Mouse (Mus musculus) lung, adult 18-20 months (tissue): Measurements from ENCODE around the gene Tubb5.
"Not testable (repeated sequence)": the region's sequence is repeated elsewhere in the genome, so short reads cannot be mapped to it uniquely, and the experiment has no call there.

Source experiments
- DNase-seq, 2 experiments: peaks; one replicate each; pipeline ENCODE4 v3.0.0; 2022; ENCODE audit warnings: mixed read lengths in 2 of 2

Gene Tubb5

GRCm38 (mm10) chr17:35860831-35861197, 22.7 kb upstream of the Tubb5 start:
- no peak for DNase-seq

- no peak for DNase-seq
Measured at GRCm38 (mm10) chr17:35859835-35860234, 21.7 kb upstream of the Tubb5 start.

- DNase-seq = no peak
Measured at GRCm38 (mm10) chr17:35859371-35859770, 21.3 kb upstream of the Tubb5 start.

DNA sequence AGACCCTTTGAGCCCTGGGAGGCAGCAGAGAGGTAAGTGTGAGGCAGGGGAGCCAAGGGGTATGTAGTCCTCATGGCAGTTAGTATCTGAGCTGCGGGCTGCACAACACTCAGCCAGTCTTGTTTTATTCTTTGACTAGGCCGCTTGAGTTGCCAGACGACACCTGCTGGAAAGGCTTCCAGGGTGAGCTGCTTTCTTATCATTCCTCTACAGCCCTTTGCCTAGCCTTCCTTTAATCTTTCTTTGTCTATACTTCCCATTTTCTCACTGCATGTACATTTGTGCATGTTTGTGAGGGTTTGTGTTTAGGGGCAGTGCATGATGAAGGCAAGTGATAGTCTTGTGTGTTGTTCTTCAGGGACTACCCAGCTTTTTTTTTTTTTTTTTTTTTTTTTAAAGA, 12.9 kb upstream of the Tubb5 start:
- DNase-seq = no peak

GRCm38 (mm10) chr17:35848112-35848511, 10.0 kb upstream of the Tubb5 start:
- no peak for DNase-seq

GRCm38 (mm10) chr17:35843514-35843913, 5.4 kb upstream of the Tubb5 start:
- no peak for DNase-seq

DNA sequence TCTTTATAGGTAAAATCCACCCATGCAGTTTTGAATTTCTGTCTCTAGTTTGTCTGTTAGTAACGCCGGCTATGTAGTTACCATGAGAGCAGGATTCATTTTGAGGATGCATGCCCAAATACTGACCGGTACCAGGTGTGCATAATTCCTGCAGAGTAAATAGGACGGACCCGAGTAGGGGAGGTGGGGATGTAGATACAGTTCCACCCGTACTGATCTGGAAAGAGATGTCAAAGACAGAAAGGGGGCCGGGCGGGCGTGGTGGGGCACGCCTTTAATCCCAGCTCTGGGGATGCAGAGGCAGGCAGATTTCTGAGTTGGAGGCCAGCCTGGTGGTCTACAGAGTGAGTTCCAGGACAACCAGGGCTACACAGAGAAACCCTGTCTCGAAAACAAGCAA, 3.9 kb upstream of the Tubb5 start:
- no peak for DNase-seq

DNA sequence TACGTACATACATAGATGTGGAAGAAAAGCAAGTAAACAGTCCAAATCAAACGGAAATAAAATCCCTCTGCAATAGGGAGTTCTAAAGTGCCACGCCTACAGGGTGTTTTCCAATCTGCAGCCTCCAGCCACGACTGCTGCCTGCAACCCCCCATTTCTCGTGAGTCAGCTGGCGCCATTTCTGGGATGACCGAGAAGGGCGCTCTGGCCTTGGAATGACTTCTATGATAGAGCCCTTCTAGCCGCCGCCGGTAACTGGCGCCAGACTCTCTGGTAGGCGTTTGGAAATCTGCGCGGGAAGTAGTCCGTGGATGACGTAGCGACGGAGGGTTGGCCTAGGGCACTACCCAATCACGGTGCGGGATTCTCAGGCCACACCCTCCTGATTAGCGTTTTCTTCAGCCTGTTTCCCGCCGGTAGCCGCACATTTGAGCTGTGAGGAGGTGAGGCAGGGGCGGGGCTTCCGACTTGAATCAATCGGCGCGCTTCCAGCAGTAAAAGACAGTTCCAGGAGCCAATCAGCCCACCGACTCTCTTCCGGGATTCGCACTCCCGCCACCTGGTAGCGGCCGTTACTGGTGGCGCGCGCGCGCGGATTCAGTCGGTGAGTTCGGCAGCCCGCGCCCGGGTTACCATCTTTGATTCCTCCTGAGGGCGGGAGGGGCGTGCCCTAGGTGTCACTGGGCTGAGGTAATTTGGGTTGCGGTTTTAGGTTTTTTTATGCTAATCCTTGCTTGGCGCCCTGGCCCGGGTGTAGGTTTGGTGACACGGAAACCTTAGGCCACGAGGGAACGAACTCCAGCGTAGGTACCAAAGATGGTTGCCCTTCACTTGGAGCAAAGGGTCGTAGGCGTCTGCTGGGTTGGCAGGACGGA, 3.2 kb upstream of the Tubb5 start, which contains the start of gene Mdc1:
Mdc1 (plus strand) TSS at position 440 of the 875 bp plus-strand sequence.
- DNase-seq = peak; percentile 100

DNA sequence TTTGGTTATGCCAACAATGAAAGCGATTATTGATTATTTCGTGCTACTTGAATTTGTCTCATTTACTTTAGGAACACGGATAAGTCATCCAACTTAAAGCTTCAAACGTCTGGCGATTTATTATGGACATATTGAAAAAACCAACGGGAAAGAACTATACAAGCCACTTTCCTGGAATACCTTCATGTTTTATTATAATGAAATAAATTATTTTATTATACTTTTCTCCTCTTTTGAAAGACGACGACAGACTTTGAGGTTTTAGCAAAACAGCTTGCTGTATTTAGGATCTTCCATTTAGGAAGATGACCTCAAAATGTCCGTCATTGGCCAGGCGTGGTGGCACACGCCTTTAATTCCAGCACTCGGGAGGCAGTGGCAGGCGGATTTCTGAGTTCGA, 2.5 kb upstream of the Tubb5 start:
- DNase-seq = no peak

- DNase-seq = not testable (repeated sequence)
Measured at GRCm38 (mm10) chr17:35839002-35839401, 896 bp upstream of the Tubb5 start.

DNA sequence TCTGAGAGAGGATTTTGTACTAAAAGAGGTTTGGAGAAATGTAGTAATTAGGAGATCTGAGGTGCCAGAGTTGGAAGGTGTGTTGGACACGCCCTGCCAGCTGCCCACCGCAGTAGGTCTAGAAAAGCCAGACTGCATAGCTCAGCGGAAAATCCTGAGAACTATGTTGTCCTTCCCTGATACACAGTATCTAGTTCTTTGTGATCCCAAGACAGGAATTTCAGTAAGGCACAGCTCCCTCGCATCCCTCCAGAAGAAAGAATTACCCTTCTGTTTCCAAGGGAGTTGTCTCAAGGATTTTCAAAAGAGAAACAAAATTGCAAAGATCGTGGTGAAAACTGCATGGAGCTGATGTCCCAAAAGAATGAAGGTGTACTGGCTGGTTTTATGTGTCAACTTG, 464 bp upstream of the Tubb5 start:
- DNase-seq = no peak

- peak in 1 of 2 experiments; percentile 72 for DNase-seq
Measured at GRCm38 (mm10) chr17:35837487-35837886, 619 bp downstream of the Tubb5 start.

GRCm38 (mm10) chr17:35836991-35837422, 1.1 kb downstream of the Tubb5 start:
- DNase-seq = peak; percentile 87 to 90

DNA sequence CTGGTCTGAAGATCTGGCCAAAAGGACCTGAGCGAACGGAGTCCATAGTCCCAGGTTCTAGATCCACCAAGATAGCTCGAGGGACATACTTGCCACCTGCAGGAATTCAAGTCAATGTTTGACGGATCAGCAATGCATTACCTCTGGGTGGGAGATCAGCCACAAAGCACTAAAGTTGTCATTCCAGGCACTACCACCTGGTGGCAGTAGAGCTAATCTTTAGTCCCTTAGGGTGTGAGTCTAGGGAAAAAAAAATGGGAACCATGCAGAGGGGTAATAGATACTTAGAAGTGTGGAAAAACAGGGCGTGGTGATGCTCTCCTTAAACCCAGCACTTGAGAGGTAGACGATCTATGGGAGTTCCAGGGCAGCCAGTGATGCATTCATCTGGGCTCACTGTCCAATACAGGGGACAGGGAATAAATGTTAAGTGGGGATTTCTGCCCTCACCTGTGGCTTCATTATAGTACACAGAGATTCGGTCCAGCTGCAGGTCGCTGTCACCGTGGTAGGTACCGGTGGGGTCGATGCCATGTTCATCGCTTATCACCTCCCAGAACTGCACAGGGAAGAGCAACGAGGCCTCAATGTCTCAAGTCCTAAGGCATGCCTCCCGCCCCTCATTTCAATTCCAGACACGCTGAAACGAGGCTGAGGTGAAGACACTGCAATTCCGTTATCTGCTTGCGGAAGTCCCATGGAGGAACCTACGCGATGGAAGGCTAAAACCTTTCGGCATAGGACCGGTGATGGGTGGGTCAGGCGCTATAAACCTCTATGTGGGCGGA, 1.7 kb downstream of the Tubb5 start:
- DNase-seq = peak; percentile 80 to 87

GRCm38 (mm10) chr17:35835424-35836140, 2.5 kb downstream of the Tubb5 start:
- DNase-seq = no peak

DNA sequence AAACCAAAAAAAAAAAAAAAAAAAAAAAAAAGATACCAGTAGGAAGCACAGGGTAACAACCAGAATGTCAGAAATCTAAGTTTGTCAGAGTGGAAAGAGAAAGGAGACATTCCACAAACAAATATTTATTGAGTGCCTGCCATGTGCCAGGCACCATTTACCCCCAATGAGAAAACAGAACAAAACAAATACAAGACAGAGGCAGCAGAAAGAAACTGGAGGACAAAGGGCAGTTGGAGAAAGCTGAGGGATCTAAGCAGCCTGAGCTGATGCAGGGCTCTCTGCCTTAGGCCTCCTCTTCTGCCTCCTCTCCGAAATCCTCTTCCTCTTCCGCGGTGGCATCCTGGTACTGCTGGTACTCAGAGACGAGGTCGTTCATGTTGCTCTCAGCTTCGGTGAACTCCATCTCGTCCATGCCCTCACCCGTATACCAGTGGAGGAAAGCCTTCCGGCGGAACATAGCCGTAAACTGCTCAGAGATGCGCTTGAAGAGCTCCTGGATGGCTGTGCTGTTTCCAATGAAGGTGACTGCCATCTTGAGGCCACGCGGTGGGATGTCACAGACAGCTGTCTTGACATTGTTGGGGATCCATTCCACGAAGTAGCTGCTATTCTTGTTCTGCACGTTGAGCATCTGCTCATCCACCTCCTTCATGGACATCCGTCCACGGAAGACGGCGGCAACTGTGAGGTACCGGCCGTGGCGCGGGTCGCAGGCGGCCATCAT, 3.2 kb downstream of the Tubb5 start:
- DNase-seq = no peak

GRCm38 (mm10) chr17:35833894-35834293, 4.2 kb downstream of the Tubb5 start:
- DNase-seq = no peak

DNA sequence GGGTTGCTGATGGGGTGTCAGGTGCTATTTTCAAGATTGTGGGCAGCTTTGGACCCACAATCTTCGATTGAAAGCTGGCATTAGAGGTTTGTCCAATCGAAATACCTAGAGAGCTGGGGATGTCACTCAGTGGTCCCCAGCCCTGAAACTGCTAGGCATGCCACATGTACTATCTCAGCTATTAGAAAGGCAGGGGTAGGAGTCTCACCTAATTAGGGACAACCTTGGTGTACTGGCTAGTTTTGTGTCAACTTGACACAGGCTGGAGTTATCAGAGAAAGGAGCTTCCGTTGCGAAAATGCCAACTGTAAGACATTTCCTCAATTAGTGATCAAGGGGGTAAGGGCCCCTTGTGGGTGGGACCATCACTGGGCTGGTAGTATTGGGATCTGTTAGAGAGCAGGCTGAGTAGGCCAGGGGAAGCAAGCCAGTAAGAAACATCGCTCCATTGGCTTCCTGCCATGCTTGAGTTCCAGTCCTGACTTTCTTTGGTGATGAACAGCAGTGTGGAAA, 4.8 kb downstream of the Tubb5 start:
- DNase-seq = no peak

- no peak for DNase-seq
Measured at GRCm38 (mm10) chr17:35832400-35833238, 5.5 kb downstream of the Tubb5 start.

DNA sequence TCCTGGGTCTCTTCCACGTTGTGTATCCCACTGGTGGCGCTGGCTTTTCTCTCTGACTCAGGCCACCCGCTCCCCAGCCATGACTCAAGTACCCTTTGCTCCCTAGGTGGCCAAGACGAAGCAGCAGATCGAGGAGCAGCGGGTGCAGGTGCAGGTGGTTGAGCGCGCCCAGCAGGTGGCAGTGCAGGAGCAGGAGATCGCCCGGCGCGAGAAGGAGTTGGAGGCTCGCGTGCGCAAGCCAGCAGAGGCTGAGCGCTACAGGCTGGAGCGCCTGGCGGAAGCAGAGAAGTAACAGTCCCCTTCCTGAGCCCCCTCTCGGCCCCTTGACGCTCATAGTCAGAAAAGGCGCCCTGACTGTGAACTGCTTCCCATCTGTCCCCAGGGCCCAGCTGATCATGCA, 8.4 kb downstream of the Tubb5 start:
- DNase-seq = peak; percentile 87 to 89
